Mouse (Mus musculus) lung, embryonic 15.5 days (tissue): ENCODE data around the gene Inca1. TPM values are rescaled to one million over a fixed set of nuclear protein-coding genes. Genes with fewer than 3 reads are reported as not detected.

Source experiments
- ATAC-seq: fragments of 200-750 bp; cut with Nextera tagmentation; 2 replicates; pipeline ENCODE4 v1.8.0; 2017; ENCODE audit warnings: moderate number of reproducible peaks, borderline replicate concordance; ENCODE audit not compliant: low FRiP score, low TSS enrichment; ENCODE audit errors: extremely low read depth
- H3K27ac ChIP-seq: fragments of 300-500 bp; sonication (generic); 2 replicates; pipeline ENCODE4 v1.5.1; 2015; ENCODE audit warnings: moderate library complexity, mild to moderate bottlenecking, inconsistent platforms
- H3K27me3 ChIP-seq: fragments of 300-500 bp; sonication (generic); 2 replicates; pipeline ENCODE4 v1.6.1; 2015; ENCODE audit warnings: inconsistent platforms
- H3K36me3 ChIP-seq: fragments of 300-500 bp; sonication (generic); 2 replicates; pipeline ENCODE4 v1.6.1; 2015; ENCODE audit warnings: inconsistent platforms
- H3K4me1 ChIP-seq: fragments of 300-500 bp; sonication (generic); 2 replicates; pipeline ENCODE4 v1.6.1; 2015; ENCODE audit warnings: inconsistent platforms
- H3K4me2 ChIP-seq: fragments of 300-500 bp; sonication (generic); 2 replicates; pipeline ENCODE4 v1.6.1; 2015; ENCODE audit warnings: inconsistent platforms, mild to moderate bottlenecking, moderate library complexity
- H3K4me3 ChIP-seq: fragments of 300-500 bp; sonication (generic); 2 replicates; pipeline ENCODE4 v1.5.1; 2015; ENCODE audit warnings: mild to moderate bottlenecking, inconsistent platforms
- H3K9ac ChIP-seq: fragments of 300-500 bp; sonication (generic); 2 replicates; pipeline ENCODE4 v1.6.1; 2015; ENCODE audit warnings: inconsistent platforms
- H3K9me3 ChIP-seq: fragments of 300-500 bp; sonication (generic); 2 replicates; pipeline ENCODE4 v1.6.1; 2016; ENCODE audit warnings: inconsistent platforms
- WGBS: fragments of 180-500 bp; shearing (Covaris S2); methylation state at CpG from one replicate; pipeline ENCODE4 v1.1.7; 2015; 5-methylcytosine and 5-hydroxymethylcytosine counted together
- polyA plus RNA-seq: library from polyadenylated mRNA; unstranded; fragments of >200 nt; fragmentation: Nextera tagmentation; extraction: Ambion mirVana; gene quantifications from 2 replicates; pipeline ENCODE4 v1.2.1, GENCODE M21; 2015

Inca1 gene
- polyA plus RNA-seq, result 1.0 and 1.5 TPM in 2 replicates

GRCm38 (mm10) chr11:70699722-70700556 is at the start of gene Inca1, which contains the start of gene Kif1c:
Gene Inca1, minus strand, starts transcription at chr11:70700155.
Gene Kif1c, plus strand, starts transcription at chr11:70700548.
- ATAC-seq, result peak; percentile 95
- peak within 1 kb of the TSS; percentile 94 for H3K9ac ChIP-seq
- H3K36me3 ChIP-seq, result peaks cover 15% of the 10 kb centered on the region
- H3K27ac ChIP-seq, result peak within 1 kb of the TSS; percentile 98
- H3K27me3 ChIP-seq, result no peaks in the 10 kb centered on the region
- peak within 1 kb of the TSS; percentile 99 for H3K4me3 ChIP-seq
- peak within 1 kb of the TSS; percentile 89 for H3K4me2 ChIP-seq
- H3K4me1 ChIP-seq, result peaks cover 24% of the 10 kb centered on the region
- no peaks in the 10 kb centered on the region for H3K9me3 ChIP-seq
- 1% methylated on average over 69 of the region's 69 CpGs for WGBS

- H3K9ac ChIP-seq, result no peak overlapping the region
- no peaks in the 10 kb centered on the region for H3K9me3 ChIP-seq
- H3K4me2 ChIP-seq, result no peak overlapping the region
- ATAC-seq, result no peak
- H3K4me3 ChIP-seq, result no peak overlapping the region
- H3K36me3 ChIP-seq, result no peaks in the 10 kb centered on the region
- 75% methylated on average over 4 of the region's 4 CpGs for WGBS
- H3K27me3 ChIP-seq, result no peaks in the 10 kb centered on the region
- no peaks in the 10 kb centered on the region for H3K4me1 ChIP-seq
- no peak overlapping the region for H3K27ac ChIP-seq
These were observed 48.1 kb upstream of the Inca1 start for GRCm38 (mm10) chr11:70747876-70748545.

- Histone ChIP-seq H3K4me2 (no peak overlapping the region), H3K4me1 (no peaks in the 10 kb centered on the region), H3K36me3 (no peaks in the 10 kb centered on the region), H3K27ac (no peak overlapping the region), H3K27me3 (no peaks in the 10 kb centered on the region), H3K9me3 (no peaks in the 10 kb centered on the region), H3K4me3 (no peak overlapping the region), H3K9ac (no peak overlapping the region)
- no peak for ATAC-seq
- WGBS, result 59% methylated on average over 7 of the region's 7 CpGs
These were observed 45.7 kb upstream of the Inca1 start for GRCm38 (mm10) chr11:70745636-70746035.

- Histone ChIP-seq H3K4me3 (no peak overlapping the region), H3K9me3 (no peaks in the 10 kb centered on the region), H3K27ac (no peak overlapping the region), H3K4me2 (no peak overlapping the region), H3K9ac (no peak overlapping the region), H3K4me1 (no peaks in the 10 kb centered on the region), H3K36me3 (no peaks in the 10 kb centered on the region), H3K27me3 (no peaks in the 10 kb centered on the region)
- WGBS, result 76% methylated on average over 12 of the region's 12 CpGs
- ATAC-seq, result no peak
These were observed 42.9 kb upstream of the Inca1 start for GRCm38 (mm10) chr11:70742581-70743459.

DNA sequence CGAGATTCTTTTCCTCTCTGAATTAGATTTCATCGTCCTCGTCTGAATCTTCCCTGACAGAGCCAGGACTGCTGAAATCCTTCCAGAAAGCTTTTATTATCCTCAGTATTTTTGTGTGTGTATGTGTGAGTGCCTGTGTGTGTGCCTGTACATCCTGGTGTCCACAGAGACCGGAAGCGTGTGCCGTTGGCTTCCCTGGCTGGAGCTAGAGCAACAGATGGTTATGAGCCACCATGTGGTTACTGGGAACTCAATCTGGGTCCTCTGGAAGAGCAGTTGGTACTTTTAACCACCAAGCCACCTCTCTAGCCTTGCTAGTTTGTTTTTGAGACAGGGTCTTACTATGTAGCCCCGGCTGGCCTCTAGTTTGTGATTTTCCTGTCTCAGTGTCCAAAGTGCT is 42.2 kb upstream of the Inca1 start:
- no peak overlapping the region for H3K4me2 ChIP-seq
- H3K4me1 ChIP-seq, result no peaks in the 10 kb centered on the region
- no peaks in the 10 kb centered on the region for H3K27me3 ChIP-seq
- ATAC-seq, result no peak
- no peak overlapping the region for H3K9ac ChIP-seq
- WGBS, result 82% methylated on average over 7 of the region's 7 CpGs
- H3K27ac ChIP-seq, result no peak overlapping the region
- H3K4me3 ChIP-seq, result no peak overlapping the region
- H3K36me3 ChIP-seq, result no peaks in the 10 kb centered on the region
- H3K9me3 ChIP-seq, result no peaks in the 10 kb centered on the region

DNA sequence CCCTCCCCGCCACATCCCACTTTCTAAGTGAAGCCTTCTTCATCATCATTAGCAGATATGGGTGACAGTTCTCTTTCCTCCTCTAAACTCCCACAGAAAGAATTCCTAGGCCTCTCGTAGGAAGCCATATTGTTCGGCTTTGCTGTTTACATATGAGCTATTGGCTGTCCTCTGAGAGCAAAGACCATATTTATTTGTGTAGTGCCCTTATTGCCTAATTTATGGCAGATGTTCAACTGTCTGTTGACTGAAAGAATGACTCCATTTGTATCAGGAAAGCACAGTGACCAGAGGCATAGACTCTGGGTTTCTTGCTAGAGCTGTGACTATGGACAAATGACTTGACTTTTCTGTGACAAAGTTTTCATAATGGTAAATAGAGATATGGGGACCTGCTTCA is 41.6 kb upstream of the Inca1 start:
- no peak overlapping the region for H3K4me3 ChIP-seq
- H3K27ac ChIP-seq, result no peak overlapping the region
- no peaks in the 10 kb centered on the region for H3K36me3 ChIP-seq
- 80% methylated on average over 3 of the region's 3 CpGs for WGBS
- H3K9me3 ChIP-seq, result no peaks in the 10 kb centered on the region
- ATAC-seq, result no peak
- no peak overlapping the region for H3K9ac ChIP-seq
- no peaks in the 10 kb centered on the region for H3K4me1 ChIP-seq
- H3K4me2 ChIP-seq, result no peak overlapping the region
- no peaks in the 10 kb centered on the region for H3K27me3 ChIP-seq

GRCm38 (mm10) chr11:70737749-70738148 is 37.8 kb upstream of the Inca1 start:
- Histone ChIP-seq H3K9me3 (no peaks in the 10 kb centered on the region), H3K36me3 (no peaks in the 10 kb centered on the region), H3K27ac (no peak overlapping the region), H3K27me3 (no peaks in the 10 kb centered on the region), H3K4me2 (no peak overlapping the region), H3K4me3 (no peak overlapping the region), H3K9ac (no peak overlapping the region), H3K4me1 (peaks cover 4% of the 10 kb centered on the region; the same call in 1 of the 2 replicates)
- WGBS, result 44% methylated on average over 5 of the region's 5 CpGs
- no peak for ATAC-seq

GRCm38 (mm10) chr11:70733256-70733655 is 33.3 kb upstream of the Inca1 start:
- H3K4me3 ChIP-seq, result no peak overlapping the region
- ATAC-seq, result no peak
- no peak overlapping the region for H3K27ac ChIP-seq
- peaks cover 12% of the 10 kb centered on the region for H3K36me3 ChIP-seq
- no peak overlapping the region for H3K9ac ChIP-seq
- WGBS, result 39% methylated on average over 5 of the region's 5 CpGs
- H3K4me1 ChIP-seq, result peaks cover 4% of the 10 kb centered on the region; the same call in 1 of the 2 replicates
- H3K4me2 ChIP-seq, result no peak overlapping the region
- H3K9me3 ChIP-seq, result no peaks in the 10 kb centered on the region
- no peaks in the 10 kb centered on the region for H3K27me3 ChIP-seq

DNA sequence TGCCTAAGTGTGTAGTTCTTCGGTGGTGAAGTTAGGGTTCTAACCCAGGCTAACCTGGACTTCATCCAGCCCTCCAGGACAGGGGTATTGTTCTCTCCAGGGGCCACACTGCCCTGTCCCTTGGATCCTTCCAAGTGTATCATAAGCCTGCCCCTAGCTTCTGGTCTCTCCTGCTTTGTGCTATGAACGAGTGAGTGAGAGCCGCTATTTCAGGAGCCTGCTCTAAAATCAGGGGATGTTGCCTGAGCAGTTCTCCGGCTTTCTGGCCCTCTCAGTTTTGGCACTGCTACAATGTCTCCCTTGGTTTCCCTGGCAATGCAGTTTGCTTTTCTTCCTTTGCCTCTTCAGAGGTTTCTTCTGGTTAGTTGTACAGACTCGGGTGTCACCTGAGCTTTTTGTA is 31.2 kb upstream of the Inca1 start:
- no peak overlapping the region for H3K4me3 ChIP-seq
- WGBS, result 46% methylated on average over 5 of the region's 5 CpGs

DNA sequence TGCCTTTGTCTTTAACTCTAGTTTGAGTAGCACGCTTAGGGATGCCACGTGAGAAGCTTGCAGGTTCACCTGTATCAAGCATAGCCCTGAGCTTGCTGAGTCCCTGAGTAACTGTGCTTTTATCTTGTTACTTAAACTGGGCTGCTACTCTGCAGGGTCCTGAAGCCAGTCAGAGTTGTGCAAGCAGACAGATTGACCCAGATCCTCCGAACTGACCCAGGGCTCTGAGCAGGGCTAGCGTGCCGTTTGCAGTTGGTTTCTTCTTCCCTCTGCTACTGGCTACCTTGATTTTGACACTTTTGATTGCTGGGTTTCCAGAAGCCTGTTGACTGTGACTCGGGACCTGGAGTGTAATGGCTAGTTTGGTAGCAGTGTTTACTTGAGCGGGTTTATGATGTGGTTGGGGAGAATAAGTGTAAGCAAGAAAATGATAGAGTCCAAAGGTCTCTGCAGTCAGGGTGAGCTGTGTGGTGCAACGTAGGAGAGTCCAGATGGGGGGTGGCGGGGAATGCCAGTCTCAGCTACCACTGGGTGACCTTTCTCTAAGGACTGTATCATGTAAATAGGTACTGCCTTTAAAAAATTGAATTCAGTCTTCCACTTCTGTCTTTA is 30.6 kb upstream of the Inca1 start:
- H3K4me2 ChIP-seq, result no peak overlapping the region
- H3K4me3 ChIP-seq, result no peak overlapping the region
- H3K27ac ChIP-seq, result no peak overlapping the region
- no peak for ATAC-seq
- 73% methylated on average over 9 of the region's 9 CpGs for WGBS
- no peaks in the 10 kb centered on the region for H3K27me3 ChIP-seq
- peaks cover 39% of the 10 kb centered on the region for H3K36me3 ChIP-seq
- no peaks in the 10 kb centered on the region for H3K9me3 ChIP-seq
- no peak overlapping the region for H3K9ac ChIP-seq
- H3K4me1 ChIP-seq, result no peaks in the 10 kb centered on the region

More for the DNA sequence above, 31.2 kb upstream of the Inca1 start:
- H3K27me3 ChIP-seq, result no peaks in the 10 kb centered on the region
- no peak overlapping the region for H3K4me2 ChIP-seq
- no peak overlapping the region for H3K9ac ChIP-seq
- H3K27ac ChIP-seq, result no peak overlapping the region
- H3K9me3 ChIP-seq, result no peaks in the 10 kb centered on the region
- H3K4me1 ChIP-seq, result peaks cover 2% of the 10 kb centered on the region; the same call in 1 of the 2 replicates
- ATAC-seq, result no peak
- peaks cover 33% of the 10 kb centered on the region for H3K36me3 ChIP-seq

DNA sequence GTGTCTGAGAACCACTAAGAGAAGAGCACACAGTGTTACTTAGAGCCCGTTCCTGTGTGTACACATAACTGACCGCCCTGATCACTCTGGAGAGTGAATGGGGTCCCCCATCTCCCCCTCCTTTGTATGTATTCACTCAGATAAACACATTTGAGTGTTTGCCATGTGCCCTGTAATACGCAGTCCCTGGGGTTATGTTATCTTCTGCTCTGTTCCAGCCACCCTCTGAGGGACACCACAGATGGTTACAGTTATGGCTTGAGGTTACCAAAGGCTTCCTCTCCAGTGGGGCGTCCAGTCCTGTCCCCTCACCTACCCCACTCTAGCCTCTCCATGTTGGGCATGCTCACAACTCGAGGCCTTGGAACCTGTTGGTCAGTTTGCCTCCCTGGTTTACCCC is 27.4 kb upstream of the Inca1 start:
- 55% methylated on average over 5 of the region's 5 CpGs for WGBS
- Histone ChIP-seq H3K9ac (no peak overlapping the region), H3K4me2 (no peak overlapping the region), H3K36me3 (peaks cover 64% of the 10 kb centered on the region), H3K4me1 (no peaks in the 10 kb centered on the region), H3K27ac (no peak overlapping the region), H3K27me3 (no peaks in the 10 kb centered on the region), H3K4me3 (no peak overlapping the region), H3K9me3 (no peaks in the 10 kb centered on the region)
- no peak for ATAC-seq
